ENCODE assay signal across 27 mouse cellular contexts in genomic region chr10:70976633-70977032, GRCm38 (mm10).
DNase-seq lines count a peak whose midpoint lies in the region; ATAC-seq and TF ChIP-seq lines count a peak whose summit lies in the region.
"Had no signal": no experiment of that assay in that cellular context is flagged by ENCODE, and none has a peak within 500 bp of the region (broad histone marks: within the 10 kb centered on the region; RNA-seq: fewer than 3 reads in every experiment).

No protein-coding gene starts in this region.

- TF ChIP-seq CTCF in gastrocnemius, adult 2 months (IDR thresholded peaks at IDR 0.05): no peak

- no peaks in the 10 kb centered on the region for H3K27me3 ChIP-seq in hindbrain, embryonic 12.5 days
- H3K27me3 ChIP-seq in hindbrain, embryonic 10.5 days (ENCODE audit: insufficient read depth, poor library complexity, severe bottlenecking): no peaks in the 10 kb centered on the region
- no peaks in the 10 kb centered on the region for H3K27me3 ChIP-seq in kidney, embryonic 15.5 days
- no peaks in the 10 kb centered on the region for H3K27me3 ChIP-seq in midbrain, embryonic 11.5 days (ENCODE audit: control insufficient read depth, insufficient read depth, low read length)
- H3K27me3 ChIP-seq in midbrain, embryonic 14.5 days (ENCODE audit: control insufficient read depth, insufficient read depth, low read length): no peaks in the 10 kb centered on the region
- H3K27me3 ChIP-seq: embryonic facial prominence, embryonic 13.5 days; forebrain, embryonic 12.5 days; forebrain, embryonic 15.5 days; heart, embryonic 12.5 days; heart, embryonic 15.5 days; hindbrain, embryonic 15.5 days; intestine, embryonic 15.5 days had no signal

- no peaks in the 10 kb centered on the region for H3K36me3 ChIP-seq in hindbrain, embryonic 12.5 days
- H3K36me3 ChIP-seq in hindbrain, embryonic 10.5 days: no peaks in the 10 kb centered on the region
- no peaks in the 10 kb centered on the region for H3K36me3 ChIP-seq in kidney, embryonic 15.5 days
- no peaks in the 10 kb centered on the region for H3K36me3 ChIP-seq in midbrain, embryonic 11.5 days (ENCODE audit: control insufficient read depth, insufficient read depth, low read length)
- no peaks in the 10 kb centered on the region for H3K36me3 ChIP-seq in midbrain, embryonic 14.5 days (ENCODE audit: control insufficient read depth, insufficient read depth, low read length)
- H3K36me3 ChIP-seq: embryonic facial prominence, embryonic 10.5 days; embryonic facial prominence, embryonic 13.5 days; forebrain, embryonic 12.5 days; forebrain, embryonic 15.5 days; heart, embryonic 15.5 days; hindbrain, embryonic 15.5 days; intestine, embryonic 15.5 days had no signal

- no peaks in the 10 kb centered on the region for H3K9me3 ChIP-seq in hindbrain, embryonic 12.5 days (replicated peaks)
- H3K9me3 ChIP-seq in hindbrain, embryonic 10.5 days: no peaks in the 10 kb centered on the region
- H3K9me3 ChIP-seq in kidney, embryonic 15.5 days (replicated peaks): no peaks in the 10 kb centered on the region
- no peaks in the 10 kb centered on the region for H3K9me3 ChIP-seq in midbrain, embryonic 11.5 days (ENCODE audit: control insufficient read depth, low read length)
- H3K9me3 ChIP-seq in midbrain, embryonic 14.5 days (ENCODE audit: control insufficient read depth, low read length): no peaks in the 10 kb centered on the region
- H3K9me3 ChIP-seq: embryonic facial prominence, embryonic 10.5 days; embryonic facial prominence, embryonic 13.5 days; forebrain, embryonic 12.5 days; forebrain, embryonic 15.5 days; heart, embryonic 12.5 days; heart, embryonic 15.5 days; hindbrain, embryonic 15.5 days; intestine, embryonic 15.5 days had no signal

- no peak overlapping the region for H3K9ac ChIP-seq in hindbrain, embryonic 12.5 days
- H3K9ac ChIP-seq in kidney, embryonic 15.5 days: no peak overlapping the region
- H3K9ac ChIP-seq in midbrain, embryonic 11.5 days (ENCODE audit: low read length): no peak overlapping the region
- H3K9ac ChIP-seq in midbrain, embryonic 14.5 days (replicated peaks; ENCODE audit: low read length): no peak overlapping the region
- H3K9ac ChIP-seq: embryonic facial prominence, embryonic 13.5 days; forebrain, embryonic 12.5 days; forebrain, embryonic 15.5 days; heart, embryonic 12.5 days; heart, embryonic 15.5 days; hindbrain, embryonic 15.5 days; intestine, embryonic 15.5 days had no signal

- H3K4me1 ChIP-seq in hindbrain, embryonic 12.5 days: 0 out of 2 replicates have a peak, but pooled peaks cover 4% of the 10 kb centered on the region
- H3K4me1 ChIP-seq in hindbrain, embryonic 10.5 days (replicated peaks): no peaks in the 10 kb centered on the region
- peaks cover 14% of the 10 kb centered on the region for H3K4me1 ChIP-seq in kidney, embryonic 15.5 days
- no peaks in the 10 kb centered on the region for H3K4me1 ChIP-seq in midbrain, embryonic 11.5 days (ENCODE audit: control insufficient read depth, insufficient read depth, low read length)
- H3K4me1 ChIP-seq in midbrain, embryonic 14.5 days (ENCODE audit: control insufficient read depth, insufficient read depth, low read length): no peaks in the 10 kb centered on the region
- H3K4me1 ChIP-seq: forebrain, embryonic 12.5 days; forebrain, embryonic 15.5 days; heart, embryonic 12.5 days; heart, embryonic 15.5 days; intestine, embryonic 15.5 days had no signal

- peak overlapping the region; percentile 53 for H3K27ac ChIP-seq in gastrocnemius, adult 2 months
- peak overlapping the region; percentile 52 for H3K27ac ChIP-seq in hindbrain, embryonic 12.5 days
- H3K27ac ChIP-seq in hindbrain, embryonic 10.5 days: no peak overlapping the region
- H3K27ac ChIP-seq in kidney, embryonic 15.5 days: no peak overlapping the region
- no peak overlapping the region for H3K27ac ChIP-seq in midbrain, embryonic 11.5 days (ENCODE audit: low read depth, low read length)
- H3K27ac ChIP-seq in midbrain, embryonic 14.5 days (replicated peaks; ENCODE audit: low read depth, low read length): no peak overlapping the region
- H3K27ac ChIP-seq: embryonic facial prominence, embryonic 10.5 days; forebrain, embryonic 12.5 days; forebrain, embryonic 15.5 days; heart, embryonic 15.5 days; hindbrain, embryonic 15.5 days; intestine, embryonic 15.5 days had no signal

- 78% methylated on average over 9 of the region's 9 CpGs for WGBS in hindbrain, embryonic 12.5 days
- WGBS in hindbrain, embryonic 10.5 days: 87% methylated on average over 9 of the region's 9 CpGs
- 51% methylated on average over 9 of the region's 9 CpGs for WGBS in kidney, embryonic 15.5 days
- 87% methylated on average over 9 of the region's 9 CpGs for WGBS in midbrain, embryonic 11.5 days
- WGBS in midbrain, embryonic 14.5 days: 88% methylated on average over 9 of the region's 9 CpGs

- no peak overlapping the region for H3K4me2 ChIP-seq in hindbrain, embryonic 12.5 days (replicated peaks)
- H3K4me2 ChIP-seq in kidney, embryonic 15.5 days: no peak overlapping the region
- no peak overlapping the region for H3K4me2 ChIP-seq in midbrain, embryonic 11.5 days
- no peak overlapping the region for H3K4me2 ChIP-seq in midbrain, embryonic 14.5 days (ENCODE audit: low read length)
- H3K4me2 ChIP-seq: embryonic facial prominence, embryonic 13.5 days; forebrain, embryonic 12.5 days; forebrain, embryonic 15.5 days; heart, embryonic 12.5 days; heart, embryonic 15.5 days; hindbrain, embryonic 15.5 days; intestine, embryonic 15.5 days had no signal

- no peak overlapping the region for H3K4me3 ChIP-seq in gastrocnemius, adult 2 months
- no peak overlapping the region for H3K4me3 ChIP-seq in hindbrain, embryonic 12.5 days
- H3K4me3 ChIP-seq in hindbrain, embryonic 10.5 days: no peak overlapping the region
- no peak overlapping the region for H3K4me3 ChIP-seq in kidney, embryonic 15.5 days (replicated peaks)
- H3K4me3 ChIP-seq in midbrain, embryonic 11.5 days (ENCODE audit: low read depth, low read length): no peak overlapping the region
- no peak overlapping the region for H3K4me3 ChIP-seq in midbrain, embryonic 14.5 days (replicated peaks; ENCODE audit: low read depth, low read length)
- H3K4me3 ChIP-seq: embryonic facial prominence, embryonic 10.5 days; embryonic facial prominence, embryonic 13.5 days; erythroblast, embryonic 14.5 days; forebrain, embryonic 12.5 days; forebrain, embryonic 15.5 days; heart, embryonic 12.5 days; heart, embryonic 15.5 days; hindbrain, embryonic 15.5 days; intestine, embryonic 15.5 days had no signal

- intact Hi-C loops in gastrocnemius, adult 2 months (cut with DNase I): no loop called here
- intact Hi-C loops in gastrocnemius, postnatal 36 days (cut with DNase I): no loop called here

- no peak for DNase-seq in gastrocnemius, adult 2 months
- no peak for DNase-seq in gastrocnemius, postnatal 36 days
- DNase-seq in hindbrain, embryonic 10.5 days (ENCODE audit: low spot score): no peak
- DNase-seq in kidney, adult 11 months: no peak
- DNase-seq in midbrain, embryonic 11.5 days (ENCODE audit: low spot score, missing footprints): peak; percentile 41
- no peak for DNase-seq in midbrain, embryonic 14.5 days
- DNase-seq: adrenal gland, adult 8-10 months; adrenal gland, postnatal 25 days; cerebellum, adult 11-12 months; cerebellum, adult 8-10 months; cerebellum, postnatal 10 days; cerebellum, postnatal 36 days; gastrocnemius, postnatal 10 days; heart, postnatal 10 days; heart, postnatal 36 days had no signal

- ATAC-seq in hindbrain, embryonic 12.5 days (ENCODE audit: low FRiP score): no peak
- 0 out of 2 replicates have a peak, but pooled peaks have one; percentile 36 for ATAC-seq in kidney, embryonic 15.5 days (replicated peaks; ENCODE audit: low FRiP score)
- ATAC-seq in midbrain, embryonic 11.5 days (ENCODE audit: low FRiP score): no peak
- no peak for ATAC-seq in midbrain, embryonic 14.5 days (ENCODE audit: low FRiP score, low TSS enrichment)
- ATAC-seq: activated CD4-positive, CD25-positive, alpha-beta regulatory T cell, adult 4 months; forebrain, embryonic 15.5 days; intestine, embryonic 15.5 days had no signal

Comparison
In these comparisons a context has a peak if more than half of its experiments do, and no peak if none do; other contexts are left out.
1. H3K27ac ChIP-seq: peak in gastrocnemius, adult 2 months (single experiment) and hindbrain, embryonic 12.5 days (single experiment); none in hindbrain, embryonic 10.5 days (single experiment), kidney, embryonic 15.5 days (single experiment), midbrain, embryonic 11.5 days (single experiment) and midbrain, embryonic 14.5 days (single experiment).